Mouse (Mus musculus) gastrocnemius, postnatal 10 days (tissue): ENCODE measurements around the gene Cyp4f14. TPM values are rescaled to one million over a fixed set of nuclear protein-coding genes. Genes with fewer than 3 reads are reported as not detected.

Source experiments
- DNase-seq: peaks from one replicate; pipeline ENCODE4 v3.0.0; 2021; ENCODE audit warnings: mixed read lengths
- long read RNA-seq, 2 experiments: library from polyadenylated mRNA; stranded (forward); transcript quantifications; one replicate each; pipeline ENCODE4 v2.0.0; 2021
- total RNA-seq, 2 experiments: library from RNA; stranded (reverse); gene quantifications; 2 replicates each; pipeline ENCODE4 v1.2.3; 2021

Cyp4f14 gene
- under 1 TPM; 0.14 to 0.32 TPM for total RNA-seq
- long read RNA-seq, experiment 1 = 0 reads
- long read RNA-seq, experiment 2 = 0 reads

DNA sequence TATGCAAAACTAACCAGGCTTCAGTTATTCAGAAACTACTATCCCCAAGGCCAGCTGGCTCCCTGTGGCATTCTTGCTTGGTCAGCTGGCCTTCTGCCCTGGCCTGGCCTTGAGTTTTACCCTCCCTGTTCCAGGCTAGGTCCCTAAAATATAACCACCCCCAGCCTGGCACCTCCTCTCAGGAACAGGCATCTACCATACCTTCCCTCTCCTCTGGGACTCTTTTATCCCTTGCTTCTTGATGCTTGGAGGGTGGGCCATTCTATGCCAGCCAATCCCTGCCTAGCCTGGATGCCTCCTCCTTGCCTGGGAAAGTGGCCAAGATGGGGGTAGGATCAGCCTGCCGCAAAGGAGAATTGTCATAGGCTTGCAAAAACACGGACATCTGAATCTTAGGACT lies at the start of gene Cyp4f14:
Cyp4f14 (minus strand) TSS at position 212 of the 400 bp plus-strand sequence.
- peak; percentile 31 for DNase-seq

DNA sequence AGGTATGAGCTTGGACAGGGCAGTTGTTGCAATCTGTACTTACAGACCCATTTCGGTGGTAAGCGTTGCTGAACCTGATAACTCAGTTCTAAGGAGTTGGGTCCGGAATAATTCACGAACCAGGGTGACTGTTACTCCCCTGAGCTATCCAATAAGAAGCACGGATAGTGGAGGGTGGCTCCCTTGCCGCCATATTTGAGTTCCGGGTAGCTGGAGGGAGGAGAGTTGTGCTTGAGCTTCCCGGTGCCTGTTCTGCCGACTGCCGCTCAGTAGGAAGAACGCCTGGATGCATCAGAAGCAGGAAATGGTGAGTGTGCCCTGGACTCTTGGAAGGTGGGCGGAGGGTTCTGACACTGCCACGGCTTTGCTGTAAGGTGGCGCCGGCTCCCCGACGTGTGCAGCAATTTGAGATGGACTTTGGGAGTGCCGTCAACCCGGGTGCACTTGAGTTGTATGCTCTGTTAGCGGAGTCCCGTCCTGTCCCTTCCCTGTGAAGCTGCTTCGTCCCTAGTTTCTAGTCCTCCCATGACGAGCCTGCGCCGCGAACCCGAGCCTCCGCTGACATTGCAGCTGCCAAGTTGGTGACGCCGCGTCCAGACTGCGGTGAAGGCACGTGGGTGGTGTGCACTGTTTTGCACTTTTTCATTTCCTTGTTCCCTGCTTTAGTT lies 48.6 kb upstream of the Cyp4f14 start, which contains the start of gene Zfp472:
Zfp472 (plus strand) TSS at position 192 of the 668 bp plus-strand sequence.
- peak; percentile 79 for DNase-seq

DNA sequence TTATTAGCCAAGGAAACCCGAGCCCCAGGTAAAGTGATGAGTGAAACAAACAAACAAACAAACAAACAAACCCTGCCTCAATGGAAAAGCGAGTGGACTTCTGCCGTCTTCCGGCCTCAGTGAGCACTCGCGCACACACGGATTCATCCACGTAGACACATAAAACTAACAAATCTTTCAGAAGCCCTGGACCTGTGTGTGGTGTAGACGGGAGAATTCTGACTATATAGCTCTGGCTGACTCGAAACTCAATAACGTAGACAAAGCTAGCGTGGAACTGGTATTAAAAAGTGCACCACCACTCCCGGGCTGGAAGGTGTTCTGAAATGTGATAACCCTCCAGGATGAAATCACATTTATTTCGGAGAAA lies 48.1 kb upstream of the Cyp4f14 start:
- DNase-seq = peak; percentile 10

DNA sequence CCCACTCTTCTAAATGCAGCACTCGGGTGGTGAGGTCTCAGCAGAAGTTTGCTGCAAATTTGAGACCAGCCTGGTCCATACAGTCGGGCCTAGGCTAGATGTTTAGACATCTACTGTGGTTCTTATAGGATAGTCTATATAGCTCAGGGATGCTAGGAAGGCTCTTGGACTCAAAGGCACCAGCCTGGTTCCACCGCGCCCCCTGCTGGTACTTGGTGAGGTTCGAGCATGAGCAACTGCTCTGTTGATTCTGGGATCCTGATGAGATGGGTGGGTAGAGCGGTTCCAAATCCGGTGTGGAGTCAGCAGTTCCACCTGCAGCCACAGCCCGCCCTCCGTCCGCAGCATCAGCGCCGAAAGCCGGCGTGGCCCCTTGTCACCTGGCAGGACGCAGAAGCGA lies 34.3 kb upstream of the Cyp4f14 start:
- DNase-seq = peak; percentile 90

DNA sequence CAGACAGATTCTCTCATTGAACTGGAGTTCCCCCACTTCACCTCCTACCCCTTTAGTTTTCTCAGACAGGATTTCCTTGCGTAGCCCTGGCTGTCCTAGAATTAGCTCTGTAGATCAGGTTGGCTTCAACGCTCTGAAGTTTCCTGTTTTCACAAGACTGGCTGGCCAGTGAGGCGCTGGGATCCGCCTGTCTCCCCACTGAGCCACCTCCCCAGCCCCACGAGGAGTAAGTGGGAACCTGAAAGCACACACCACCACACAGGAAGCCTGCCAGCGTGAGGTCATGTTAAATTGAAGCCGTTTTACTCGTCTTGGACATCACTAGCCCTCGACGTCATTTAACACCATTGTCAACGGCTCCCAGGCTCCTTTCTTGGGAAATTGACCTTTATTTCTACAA lies 33.9 kb upstream of the Cyp4f14 start:
- no peak for DNase-seq

DNA sequence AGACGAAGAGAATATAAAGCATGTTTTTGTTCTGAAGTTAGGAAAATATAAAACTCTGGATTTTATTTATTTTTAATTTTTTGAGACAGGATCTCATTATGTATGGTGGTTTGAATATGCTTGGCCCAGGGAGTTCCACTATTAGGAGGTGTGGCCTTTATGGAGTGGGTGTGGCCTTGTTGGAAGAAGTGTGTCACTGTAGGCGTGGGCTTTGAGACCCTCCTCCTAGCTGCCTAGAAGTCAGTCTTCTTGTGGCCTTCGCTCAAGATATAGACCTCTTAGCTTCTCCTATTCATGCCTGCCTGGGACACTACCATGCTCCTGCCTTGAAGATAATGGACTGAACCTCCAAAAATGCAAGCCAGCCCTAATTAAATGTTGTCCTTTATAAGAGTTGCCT lies 33.0 kb upstream of the Cyp4f14 start:
- no peak for DNase-seq

DNA sequence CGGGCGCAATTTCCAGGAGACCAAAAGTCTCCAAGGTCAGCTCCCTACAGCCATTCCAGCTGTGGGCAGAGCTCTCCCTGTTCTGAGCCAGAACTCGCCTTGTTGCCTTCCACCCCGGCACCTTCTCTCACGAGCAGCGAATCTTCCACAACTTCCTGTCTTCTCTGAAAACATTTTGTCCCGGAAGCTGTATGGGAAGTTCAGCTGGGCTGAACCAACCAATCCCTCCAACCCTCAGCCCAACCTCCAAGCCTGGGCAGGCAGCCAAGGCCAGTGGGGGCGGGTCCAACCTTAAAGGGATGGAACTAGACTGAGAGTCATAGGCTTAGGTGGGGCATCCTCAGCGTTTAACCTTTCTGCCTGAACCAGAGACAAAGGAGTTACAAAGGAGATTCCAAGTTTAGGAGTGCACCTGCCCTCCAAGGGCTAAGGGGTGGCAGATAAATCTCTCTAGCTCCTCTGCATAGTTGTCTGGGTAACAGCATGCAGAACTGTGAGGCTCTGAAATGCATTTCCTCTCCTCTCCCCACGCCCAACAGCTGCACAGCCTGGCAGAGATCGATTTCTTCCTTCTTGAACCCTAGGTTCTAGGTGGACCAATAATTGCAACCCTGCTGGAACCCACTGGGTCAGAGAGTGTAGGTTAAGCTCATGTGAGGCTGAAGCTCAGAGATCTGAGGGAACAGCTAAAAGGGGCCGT lies 30.2 kb upstream of the Cyp4f14 start, which contains the start of gene Cyp4f13:
Cyp4f13 (minus strand) TSS at position 188 of the 700 bp plus-strand sequence.
- DNase-seq = peak; percentile 100

DNA sequence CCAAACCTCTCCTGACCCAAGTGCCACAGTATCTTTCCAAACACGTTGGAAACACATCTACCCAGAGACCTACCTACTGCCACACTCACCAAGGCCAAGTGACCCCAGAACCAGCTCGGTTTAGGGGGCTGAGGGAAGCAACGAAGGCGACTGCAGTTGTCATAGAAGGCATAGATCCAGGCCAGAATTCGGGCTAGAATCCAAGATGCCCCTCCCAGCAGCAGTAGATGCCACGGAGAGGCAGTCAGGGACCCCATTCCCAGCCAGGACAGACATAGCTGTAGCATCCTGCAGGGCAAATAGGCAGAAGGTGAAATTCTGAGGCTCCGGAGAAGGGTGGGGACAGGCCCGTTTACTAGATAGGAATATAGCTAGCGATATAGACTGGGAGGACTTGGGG lies 29.6 kb upstream of the Cyp4f14 start:
- no peak for DNase-seq

DNA sequence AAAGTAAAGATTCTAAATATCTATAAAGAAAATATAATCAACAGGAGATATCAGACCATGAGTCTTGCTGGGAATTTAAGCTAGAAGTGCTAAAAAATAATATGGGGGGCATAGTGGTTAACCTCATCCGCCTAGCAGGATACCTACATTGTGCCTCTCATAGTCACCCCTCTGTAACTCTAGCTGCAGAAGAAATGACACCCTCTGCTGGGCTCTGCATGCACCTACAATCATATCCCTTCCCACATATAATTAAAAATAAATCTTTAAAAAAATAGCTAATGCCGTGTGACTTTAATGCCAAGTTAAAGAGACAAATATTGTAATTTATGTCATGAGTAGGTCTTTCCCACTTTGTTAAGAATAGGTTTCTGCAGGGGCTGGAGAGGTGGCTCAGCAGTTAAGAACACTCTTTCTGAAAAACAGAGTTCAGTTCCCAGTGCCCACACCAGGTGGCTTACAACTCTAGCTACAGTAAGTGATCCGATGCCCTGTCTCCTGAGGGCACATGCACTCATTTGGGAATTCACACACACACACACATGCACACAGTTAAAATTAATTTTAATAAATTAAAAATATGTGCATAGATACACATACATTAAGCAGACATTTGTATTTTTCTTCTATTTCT lies 27.4 kb upstream of the Cyp4f14 start:
- DNase-seq = no peak

DNA sequence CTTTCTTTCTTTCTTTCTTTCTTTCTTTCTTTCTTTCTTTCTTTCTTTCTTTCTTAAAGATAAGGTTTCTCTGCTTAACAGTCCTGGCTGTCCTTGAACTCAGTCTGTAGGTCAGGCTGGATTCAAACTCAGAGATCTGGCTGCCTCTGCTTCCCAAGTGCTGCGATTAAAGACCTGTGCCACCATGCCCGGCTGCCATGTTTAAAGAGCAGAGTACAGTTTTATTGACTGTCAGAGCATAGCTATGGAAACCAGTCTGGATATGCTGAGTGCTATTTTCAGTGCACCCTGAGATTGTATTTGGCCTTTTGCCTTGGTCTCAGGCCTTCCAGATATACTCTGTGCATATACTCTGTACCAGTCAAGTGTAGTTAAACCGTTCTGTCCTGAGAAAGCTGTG lies 26.5 kb upstream of the Cyp4f14 start:
- DNase-seq = no peak

DNA sequence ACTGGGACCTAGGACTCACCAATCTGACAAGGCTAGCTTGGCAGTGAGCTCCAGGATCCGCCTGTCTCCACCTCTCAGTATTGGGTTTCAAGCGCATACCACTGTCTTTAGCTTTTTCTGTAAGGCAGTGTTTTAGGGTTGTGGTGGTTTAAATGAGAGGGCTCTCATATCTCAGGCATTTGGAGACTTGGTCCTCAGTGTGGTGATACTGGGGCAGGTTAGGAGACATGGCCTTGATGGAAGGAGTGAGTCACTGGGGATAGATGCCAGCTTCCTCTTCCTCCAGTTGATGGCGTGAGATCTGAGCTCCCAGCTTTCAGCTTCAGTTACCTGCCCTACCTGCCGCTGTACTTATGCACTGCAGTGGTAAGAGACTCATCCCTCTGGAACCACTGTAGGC lies 22.7 kb upstream of the Cyp4f14 start:
- DNase-seq = no peak

DNA sequence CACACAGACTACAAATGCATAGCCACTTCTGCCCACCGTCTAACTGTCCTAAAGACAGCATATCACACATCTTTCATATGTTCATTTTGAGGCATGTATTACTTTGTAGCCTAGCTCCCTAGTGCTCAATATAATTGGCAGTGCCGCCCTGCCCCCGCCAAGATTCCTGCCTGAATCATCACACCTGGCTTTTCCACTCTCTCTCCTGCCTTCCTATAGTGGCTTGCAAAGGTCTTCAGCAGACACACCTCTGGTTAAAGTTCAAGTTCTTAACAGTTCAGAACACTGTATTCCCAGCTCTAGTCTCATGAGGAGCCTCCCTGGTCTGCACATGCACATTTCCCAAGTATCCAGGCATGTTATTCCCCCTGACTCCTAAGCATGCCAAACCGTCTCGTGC lies 10.7 kb upstream of the Cyp4f14 start:
- no peak for DNase-seq

DNA sequence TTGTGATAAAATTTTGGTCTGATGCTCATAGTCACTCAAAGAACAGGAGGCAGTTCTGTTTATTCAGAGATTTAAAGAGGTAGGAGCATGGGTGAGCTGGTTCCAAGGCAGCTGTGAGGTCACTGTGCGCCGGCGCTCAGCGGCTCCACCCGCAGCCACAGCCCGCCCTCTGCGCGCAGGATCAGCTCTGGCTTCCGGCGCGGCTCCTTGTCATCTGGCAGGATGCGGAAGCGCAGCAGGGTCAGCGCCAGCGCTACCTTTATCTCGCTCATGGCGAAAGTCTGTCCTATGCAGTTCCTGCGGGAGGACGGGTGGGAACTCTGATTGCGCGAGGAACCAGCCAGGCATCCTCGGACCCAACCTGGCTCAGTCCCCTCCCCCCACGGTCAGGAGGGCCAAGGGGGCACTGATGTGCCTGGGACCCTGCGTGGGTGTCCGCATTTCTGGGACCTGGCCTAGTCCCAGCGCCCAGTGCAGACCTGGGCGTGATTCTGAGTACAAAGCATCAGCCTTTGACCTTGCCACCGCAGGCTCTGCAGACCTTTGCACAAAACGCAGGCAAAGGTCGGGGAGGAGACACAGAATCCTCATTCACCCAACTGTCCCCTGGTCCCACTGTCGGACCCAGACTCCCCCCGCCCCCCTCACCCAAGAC lies 7.6 kb upstream of the Cyp4f14 start:
- DNase-seq = peak; percentile 70

DNA sequence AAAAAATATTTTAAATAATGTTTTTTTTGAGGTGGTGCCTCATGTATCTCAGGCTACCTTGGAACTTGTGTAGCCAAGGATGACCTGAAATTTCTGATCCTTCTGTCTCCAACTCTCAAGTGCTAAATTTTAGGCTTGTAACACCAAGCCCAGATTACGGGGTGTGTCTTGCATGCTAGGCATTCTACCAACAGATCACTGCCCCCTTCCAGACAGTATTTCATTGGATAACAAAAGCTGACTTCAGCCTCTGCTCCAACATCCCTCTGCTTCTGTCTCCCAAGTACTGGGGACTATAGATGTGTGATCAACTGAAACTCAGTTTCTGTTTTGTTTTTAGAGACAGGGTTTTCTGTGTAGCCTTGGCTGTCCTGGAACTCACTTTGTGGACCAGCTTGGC lies 6.5 kb upstream of the Cyp4f14 start:
- DNase-seq = no peak

DNA sequence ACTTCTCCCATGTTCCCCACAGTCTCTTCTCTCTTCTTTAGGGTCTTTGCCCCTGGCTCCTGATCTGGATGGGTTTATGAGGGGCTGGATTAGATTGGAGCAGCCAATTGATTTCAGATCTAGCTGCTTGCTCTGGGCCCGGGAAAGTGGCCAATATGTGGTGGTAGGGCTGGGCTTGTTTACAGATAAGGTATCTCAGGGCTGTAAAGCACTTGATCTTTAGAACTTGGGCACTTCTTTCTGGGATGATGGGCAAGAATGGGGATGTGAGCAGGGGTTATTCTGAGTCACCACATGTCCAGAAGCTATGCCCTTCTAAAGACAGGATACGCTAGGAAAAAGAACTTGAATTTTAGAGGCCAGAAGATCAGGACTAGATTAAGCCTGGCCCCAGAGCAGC lies 2.0 kb upstream of the Cyp4f14 start:
- DNase-seq = no peak

DNA sequence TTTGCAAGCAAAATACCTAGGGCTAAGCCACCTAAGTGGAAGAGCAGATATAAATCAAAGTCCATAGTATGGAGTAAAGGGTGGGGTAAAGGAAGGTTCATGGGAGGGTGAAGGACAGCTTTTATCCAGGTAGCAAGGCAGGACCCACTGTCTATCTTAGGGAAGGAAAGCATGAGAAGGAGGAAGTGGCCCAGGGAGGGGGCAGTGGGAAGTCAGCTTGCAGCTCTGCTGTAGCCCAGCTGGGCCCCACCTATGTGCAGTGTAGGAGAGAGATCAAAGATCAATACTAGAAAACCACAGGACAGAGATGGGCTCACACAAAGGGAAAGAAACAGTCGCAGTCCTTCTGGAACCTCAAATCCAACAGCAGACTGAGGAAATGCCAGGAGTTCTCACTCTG lies 1.1 kb downstream of the Cyp4f14 start:
- DNase-seq = no peak

DNA sequence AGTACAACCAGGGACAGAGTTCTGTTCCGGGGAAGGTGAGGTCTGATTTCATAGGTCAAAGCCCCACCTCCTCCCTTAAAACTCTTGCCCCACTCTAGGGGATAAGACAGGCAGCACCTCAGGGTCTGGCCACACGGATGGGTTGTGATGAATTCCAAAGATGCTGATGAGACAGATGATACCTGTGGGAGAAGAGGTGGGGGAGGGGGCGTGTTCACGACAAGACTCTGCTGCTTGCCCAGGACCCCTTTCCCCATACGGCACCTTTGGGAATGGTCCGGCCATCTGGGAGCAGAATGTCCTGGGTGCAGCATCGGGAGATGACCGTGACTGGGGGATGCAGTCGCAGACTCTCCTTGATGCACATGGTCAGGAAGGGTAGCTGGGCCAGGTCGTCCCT lies 11.0 kb downstream of the Cyp4f14 start:
- DNase-seq = no peak

DNA sequence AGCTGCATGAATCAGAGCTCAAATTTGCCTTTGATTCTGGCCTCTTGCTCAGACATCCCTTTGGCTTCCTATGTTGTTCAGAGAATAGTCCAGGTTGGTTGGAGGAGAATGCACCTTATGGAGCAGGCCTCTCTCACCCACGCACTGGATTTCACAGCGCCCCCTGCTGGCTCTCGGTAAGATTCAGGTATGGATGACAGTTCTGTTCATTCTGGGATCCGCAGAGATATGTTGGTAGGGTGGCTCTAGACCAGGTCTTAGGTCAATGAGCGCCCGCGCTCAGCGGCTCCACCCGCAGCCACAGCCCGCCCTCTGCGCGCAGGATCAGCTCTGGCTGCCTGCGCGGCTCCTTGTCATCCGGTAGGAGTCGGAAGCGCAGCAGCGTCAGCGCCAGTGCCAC lies 11.9 kb downstream of the Cyp4f14 start:
- peak; percentile 55 for DNase-seq

DNA sequence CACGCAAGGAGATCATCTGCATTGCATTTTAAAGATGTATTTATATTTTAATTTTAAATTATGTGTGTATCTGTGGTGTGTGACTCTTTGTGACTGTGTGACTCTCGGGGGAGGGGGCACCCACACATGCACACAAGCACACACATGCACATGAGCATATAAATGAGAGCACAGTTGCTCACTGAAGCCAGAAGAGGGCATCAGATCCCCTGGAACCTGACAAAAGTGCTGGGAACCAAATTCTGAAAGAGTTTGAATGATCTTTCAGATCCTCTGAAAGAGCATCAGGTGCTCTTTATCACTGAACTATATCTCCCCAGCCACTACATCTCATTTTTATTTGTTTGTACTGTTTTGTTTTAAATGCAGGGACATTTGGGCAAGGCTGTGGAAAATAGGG lies 12.7 kb downstream of the Cyp4f14 start:
- no peak for DNase-seq

DNA sequence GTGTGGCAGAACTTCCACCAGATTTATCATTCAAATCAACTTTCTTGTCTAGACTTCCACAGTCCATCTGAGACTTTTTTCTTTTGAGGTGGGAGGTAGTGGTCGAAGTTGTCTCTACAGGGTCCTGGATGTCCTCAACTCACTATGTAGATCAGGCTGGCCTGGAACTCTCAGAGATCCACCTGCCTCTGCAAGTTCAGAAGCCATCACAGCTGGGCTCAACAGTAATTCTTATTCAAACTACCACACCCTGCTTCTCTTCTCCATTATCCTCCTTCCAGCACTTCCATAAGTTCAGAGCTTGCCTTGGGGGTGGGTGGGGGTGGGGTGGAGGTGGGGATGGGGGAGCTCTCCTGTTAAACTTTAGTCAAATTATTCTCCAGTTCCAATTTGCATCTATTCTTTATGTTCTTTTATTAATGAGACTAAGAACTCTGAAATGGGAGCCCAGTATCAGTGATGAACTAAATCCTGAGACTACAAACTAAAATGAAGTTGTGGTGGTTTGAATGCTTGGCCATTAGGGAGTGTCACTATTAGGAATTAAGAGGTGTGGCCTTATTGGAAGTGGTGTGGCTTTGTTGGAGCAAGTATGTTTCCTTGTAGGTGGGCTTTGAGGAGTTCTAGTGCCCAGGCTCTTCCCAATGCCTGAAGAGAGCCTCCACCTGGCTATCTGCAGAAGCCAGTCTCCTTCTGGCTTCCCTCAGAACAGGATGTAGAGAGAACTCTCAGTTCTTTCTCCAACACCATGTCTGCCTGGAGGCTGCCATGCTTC lies 15.2 kb downstream of the Cyp4f14 start:
- no peak for DNase-seq

DNA sequence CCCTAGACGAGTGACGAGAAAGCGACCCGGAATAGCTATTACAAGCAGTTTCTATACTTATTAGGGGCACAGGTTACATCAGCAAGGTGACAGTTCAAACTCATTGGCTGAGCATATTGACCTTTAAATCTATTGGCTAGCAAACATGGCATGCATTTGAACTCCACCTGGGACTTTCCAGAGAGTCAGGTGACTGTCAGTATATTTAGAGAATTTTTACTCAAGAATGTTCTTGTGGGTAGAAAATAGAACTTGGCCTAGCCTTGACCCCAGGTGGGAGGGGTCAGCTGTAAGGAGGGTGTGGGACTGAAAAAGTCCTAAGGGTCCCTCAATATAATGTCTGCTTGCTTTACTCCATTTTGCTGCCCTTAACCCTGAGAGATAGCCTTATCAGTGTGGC lies 21.7 kb downstream of the Cyp4f14 start:
- DNase-seq = no peak

DNA sequence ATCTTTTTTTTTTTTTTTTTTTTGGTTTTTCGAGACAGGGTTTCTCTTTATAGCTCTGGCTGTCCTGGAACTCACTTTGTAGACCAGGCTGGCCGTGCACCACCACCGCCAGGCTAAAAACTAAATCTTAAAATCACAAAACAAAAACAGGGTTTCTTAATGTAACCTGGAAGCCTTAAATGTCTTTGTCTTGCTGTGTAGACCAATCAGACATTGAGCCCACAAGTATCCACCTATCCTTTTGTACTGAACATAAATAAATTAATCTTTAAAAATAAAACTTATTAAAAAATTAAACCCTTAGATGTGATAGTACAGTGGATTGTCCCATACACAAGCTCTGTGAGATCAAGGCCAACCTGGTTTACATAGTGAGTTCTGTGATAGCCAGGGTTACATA lies 23.2 kb downstream of the Cyp4f14 start:
- DNase-seq = no peak
